Mouse (Mus musculus): Measurements from ENCODE around the gene Ccr10. TPM values are rescaled to one million over a fixed set of nuclear protein-coding genes. Genes with fewer than 3 reads are reported as not detected.

The Ccr10 gene
- total RNA-seq (2023; ENCODE audit: inconsistent age), result 0.60 TPM in 1 of 4 replicates, not detected in the others

DNA sequence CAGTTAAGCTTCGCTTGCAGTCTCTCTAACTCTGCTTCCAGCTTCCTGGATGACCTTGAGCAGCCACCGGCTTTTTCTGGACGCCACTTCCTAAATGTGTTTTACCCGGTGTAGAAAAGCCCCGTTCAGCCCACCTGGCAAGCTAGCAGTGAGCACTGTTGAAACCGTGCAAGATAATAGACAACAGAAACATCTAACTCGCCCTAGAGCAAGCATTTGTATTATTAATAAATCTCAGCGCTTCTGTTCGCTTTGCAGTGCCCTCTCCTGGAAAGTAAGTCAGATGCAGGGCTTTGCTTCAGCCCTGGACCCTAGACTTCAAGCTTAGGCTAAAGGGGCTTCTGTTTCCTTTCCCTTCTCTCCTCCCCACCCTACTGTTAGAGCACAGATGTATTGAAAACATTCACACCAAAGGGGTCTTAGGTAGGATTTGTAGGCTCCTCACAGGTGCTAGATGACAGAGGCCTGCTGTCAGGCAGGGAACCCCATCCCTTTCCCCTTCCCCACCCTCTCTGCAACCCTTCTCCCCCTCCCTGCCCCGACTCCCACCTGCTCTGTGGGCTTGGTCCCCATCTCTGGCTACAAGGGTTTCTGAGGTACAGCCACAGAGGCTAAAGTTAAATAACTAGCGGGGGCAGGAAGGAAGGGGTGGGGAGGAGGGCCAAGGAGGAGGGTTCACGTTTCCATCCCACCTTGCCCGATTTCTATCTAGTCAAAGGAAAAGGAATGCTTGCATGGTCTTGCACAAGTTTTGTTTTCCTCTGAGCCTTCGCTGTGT, at the start of gene Ccr10:
Ccr10 (minus strand) TSS at position 593 of the 778 bp plus-strand sequence.

GRCm38 (mm10) chr11:101170811-101171610, 4.2 kb downstream of the Ccr10 start, which contains the start of gene Plekhh3:
Plekhh3 (minus strand) TSS chr11:101171351.

DNA sequence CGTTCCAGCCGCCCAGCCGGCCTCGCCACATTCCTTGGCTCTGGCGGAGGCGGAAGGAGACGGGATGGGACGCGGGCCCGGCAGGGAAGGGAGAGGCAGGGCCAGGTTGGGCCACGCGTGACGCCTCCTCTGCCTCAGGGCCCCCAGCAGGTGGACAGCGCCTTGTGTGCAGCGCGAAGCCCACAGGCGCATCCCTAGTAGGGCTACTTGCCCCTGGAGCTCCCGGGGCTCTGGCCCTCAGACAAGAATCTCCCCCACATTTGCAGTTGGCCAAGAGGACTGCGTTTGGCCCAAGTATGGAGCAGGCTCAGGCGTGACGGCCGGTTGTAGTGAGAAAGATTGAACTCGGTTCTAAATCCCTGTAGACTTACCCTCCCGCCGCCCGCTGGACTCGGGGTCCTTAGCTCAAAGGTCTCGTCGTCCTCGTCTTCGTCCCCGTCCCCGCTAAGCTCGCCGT, 4.9 kb downstream of the Ccr10 start, which contains the start of gene Cntnap1:
Cntnap1 (plus strand) TSS at position 170 of the 457 bp plus-strand sequence.

GRCm38 (mm10) chr11:101155728-101156371, 19.4 kb downstream of the Ccr10 start, which contains the start of gene Tubg2:
Tubg2 (plus strand) TSS chr11:101155907.

Other genes starting within 250 kb of the Ccr10 start
- 235 to 266 TPM (median 245 TPM) in 4 replicates for gene Stat3, start 235.9 kb downstream of the Ccr10 start, total RNA-seq (2023; ENCODE audit: inconsistent age)
- 0.30 to 0.61 TPM (median 0.59 TPM) in 4 replicates for gene Cavin1, start 204.6 kb downstream of the Ccr10 start, total RNA-seq (2023; ENCODE audit: inconsistent age)
- 71.3 to 92.3 TPM (median 79.0 TPM) in 4 replicates for gene Atp6v0a1, start 166.0 kb downstream of the Ccr10 start, total RNA-seq (2023; ENCODE audit: inconsistent age)
- gene Naglu, start 105.4 kb downstream of the Ccr10 start, total RNA-seq (2023; ENCODE audit: inconsistent age), result 14.4 to 19.4 TPM (median 17.3 TPM) in 4 replicates
- 1.4 to 3.2 TPM (median 2.5 TPM) in 4 replicates for gene Hsd17b1, start 97.0 kb downstream of the Ccr10 start, total RNA-seq (2023; ENCODE audit: inconsistent age)
- 17.2 to 20.1 TPM (median 18.2 TPM) in 4 replicates for gene Coasy, start 92.9 kb downstream of the Ccr10 start, total RNA-seq (2023; ENCODE audit: inconsistent age)
- gene Mlx, start 88.2 kb downstream of the Ccr10 start, total RNA-seq (2023; ENCODE audit: inconsistent age), result 30.7 to 44.8 TPM (median 34.4 TPM) in 4 replicates
- 3.3 to 5.1 TPM (median 4.1 TPM) in 4 replicates for gene Psmc3ip, start 80.0 kb downstream of the Ccr10 start, total RNA-seq (2023; ENCODE audit: inconsistent age)
- 71.0 to 73.7 TPM (median 72.2 TPM) in 4 replicates for gene Retreg3, start 55.5 kb downstream of the Ccr10 start, total RNA-seq (2023; ENCODE audit: inconsistent age)
- gene Tubg1, start 55.5 kb downstream of the Ccr10 start, total RNA-seq (2023; ENCODE audit: inconsistent age), result 14.2 to 19.4 TPM (median 16.1 TPM) in 4 replicates
- gene Tubg2, start 19.5 kb downstream of the Ccr10 start, total RNA-seq (2023; ENCODE audit: inconsistent age), result 2.9 to 6.1 TPM (median 3.9 TPM) in 4 replicates
- 0.32 to 0.80 TPM (median 0.59 TPM) in 4 replicates for gene Cntnap1, start 4.9 kb downstream of the Ccr10 start, total RNA-seq (2023; ENCODE audit: inconsistent age)
- gene Plekhh3, start 4.1 kb downstream of the Ccr10 start, total RNA-seq (2023; ENCODE audit: inconsistent age), result 0.61 to 2.3 TPM (median 1.3 TPM) in 4 replicates
- 74.4 to 88.1 TPM (median 79.3 TPM) in 4 replicates for gene Ezh1, start 51.0 kb upstream of the Ccr10 start, total RNA-seq (2023; ENCODE audit: inconsistent age)
- not detected in 4 replicates for gene Ramp2, start 70.6 kb upstream of the Ccr10 start, total RNA-seq (2023; ENCODE audit: inconsistent age)
- gene Vps25, start 78.3 kb upstream of the Ccr10 start, total RNA-seq (2023; ENCODE audit: inconsistent age), result 73.6 to 86.7 TPM (median 83.1 TPM) in 4 replicates
- gene Wnk4, start 85.1 kb upstream of the Ccr10 start, total RNA-seq (2023; ENCODE audit: inconsistent age), result 0.21 to 1.5 TPM (median 1.1 TPM) in 4 replicates
- gene Cntd1, start 103.6 kb upstream of the Ccr10 start, total RNA-seq (2023; ENCODE audit: inconsistent age), result 0.22 to 0.51 TPM (median 0.47 TPM) in 4 replicates
- gene Coa3, start 103.7 kb upstream of the Ccr10 start, total RNA-seq (2023; ENCODE audit: inconsistent age), result 26.7 to 40.5 TPM (median 28.5 TPM) in 4 replicates
- 177 to 193 TPM (median 186 TPM) in 4 replicates for gene Becn1, start 126.8 kb upstream of the Ccr10 start, total RNA-seq (2023; ENCODE audit: inconsistent age)
- gene Psme3, start 140.8 kb upstream of the Ccr10 start, total RNA-seq (2023; ENCODE audit: inconsistent age), result 134 to 152 TPM (median 146 TPM) in 4 replicates
- gene Aoc2, start 149.6 kb upstream of the Ccr10 start, total RNA-seq (2023; ENCODE audit: inconsistent age), result 13.2 to 15.9 TPM (median 13.8 TPM) in 4 replicates
- gene Aoc3, start 155.2 kb upstream of the Ccr10 start, total RNA-seq (2023; ENCODE audit: inconsistent age), result 0.26 to 0.87 TPM (median 0.59 TPM) in 4 replicates
- gene G6pc, start 192.1 kb upstream of the Ccr10 start, total RNA-seq (2023; ENCODE audit: inconsistent age), result not detected in 4 replicates
- gene Aarsd1, start 242.2 kb upstream of the Ccr10 start, total RNA-seq (2023; ENCODE audit: inconsistent age), result 18.5 to 27.4 TPM (median 26.4 TPM) in 4 replicates
- gene Gm27029, start 249.4 kb upstream of the Ccr10 start, total RNA-seq (2023; ENCODE audit: inconsistent age), result 0.87 to 3.1 TPM (median 1.6 TPM) in 4 replicates
- gene Rundc1, start 249.6 kb upstream of the Ccr10 start, total RNA-seq (2023; ENCODE audit: inconsistent age), result 20.8 to 21.4 TPM (median 20.9 TPM) in 4 replicates
- 1.7 to 2.7 TPM (median 2.0 TPM) in 4 replicates for gene Ptges3l, start 249.9 kb upstream of the Ccr10 start, total RNA-seq (2023; ENCODE audit: inconsistent age)